In genomic region chr17:17603609-17604008, GRCm38 (mm10) we compare ENCODE assay signal across 26 mouse cellular contexts. TPM values are rescaled to one million over a fixed set of nuclear protein-coding genes. Genes with fewer than 3 reads are reported as not detected.
DNase-seq lines count a peak whose midpoint lies in the region; ATAC-seq and TF ChIP-seq lines count a peak whose summit lies in the region.
"Had no signal": no experiment of that assay in that cellular context is flagged by ENCODE, and none has a peak within 500 bp of the region (broad histone marks: within the 10 kb centered on the region; RNA-seq: fewer than 3 reads in every experiment).

No protein-coding gene starts in this region.

- intact Hi-C loops in heart, adult 2 months (cut with DNase I), result no loop called here

- dilution Hi-C loops in CH12.LX (cut with MboI; ENCODE audit: extremely low pct_ligation_motif_present, extremely low pct_unique_long_range_greater_than_20kb, low sequenced_read_pairs), result no loop called here

- no peak for TF ChIP-seq RAD21 in CH12.LX (IDR thresholded peaks at IDR 0.05; ENCODE audit: low read depth, low read length)

- in situ Hi-C loops in CH12.LX (cut with MboI; ENCODE audit: low pct_ligation_motif_present, low pct_unique_long_range_greater_than_20kb, low sequenced_read_pairs), result no loop called here

- no peak overlapping the region for H3K4me3 ChIP-seq in heart, adult 2 months
- H3K4me3 ChIP-seq in CH12.LX (replicated peaks in 1 of 3; ENCODE audit: low read depth in 2 of 3, low read length in 2 of 3, poor library complexity in 1 of 3), result no peak overlapping the region
- H3K4me3 ChIP-seq: embryonic facial prominence, embryonic 10.5 days; embryonic facial prominence, embryonic 13.5 days; erythroblast, embryonic 14.5 days; forebrain, embryonic 12.5 days; forebrain, embryonic 15.5 days had no signal

- no peak for DNase-seq in heart, adult 2 months
- DNase-seq in heart, adult 8-10 months (ENCODE audit: low spot score), result no peak
- peak; percentile 34 for DNase-seq in kidney, adult 9 months
- DNase-seq in kidney, postnatal 4 days, result no peak
- no peak for DNase-seq in CH12.LX (ENCODE audit: extremely low read depth)
- DNase-seq: adrenal gland, adult 8-10 months; adrenal gland, postnatal 25 days; B cell, adult 2 months; cerebellum, adult 11-12 months; cerebellum, adult 8-10 months; cerebellum, postnatal 10 days; cerebellum, postnatal 36 days; embryo, embryonic 11 days; gastrocnemius, postnatal 10 days; heart, postnatal 10 days; heart, postnatal 4 days had no signal

- WGBS in heart, adult 2 months, result 70% methylated on average over 3 of the region's 3 CpGs

- ATAC-seq in granulocyte monocyte progenitor cell, adult 5-6 weeks (replicated peaks; ENCODE audit: poor library complexity, severe bottlenecking), result no peak
- ATAC-seq: forebrain, embryonic 15.5 days; hindbrain, postnatal 0 days; inflammation-experienced regulatory T-cells, adult 6 months; intestine, embryonic 16.5 days had no signal

- peaks cover 2% of the 10 kb centered on the region; the same call in 1 of the 2 replicates for H3K79me2 ChIP-seq in heart, adult 2 months (replicated peaks; ENCODE audit: control insufficient read depth, insufficient read depth, low read length)
- peaks cover 65% of the 10 kb centered on the region for H3K79me2 ChIP-seq in CH12.LX (replicated peaks; ENCODE audit: control insufficient read depth, extremely low read depth, insufficient read depth, poor library complexity, severe bottlenecking)

- H3K27me3 ChIP-seq in heart, adult 2 months (ENCODE audit: control insufficient read depth, insufficient read depth, low read length), result no peaks in the 10 kb centered on the region
- H3K27me3 ChIP-seq in CH12.LX (replicated peaks), result no peaks in the 10 kb centered on the region
- H3K27me3 ChIP-seq: embryonic facial prominence, embryonic 13.5 days; forebrain, embryonic 12.5 days; forebrain, embryonic 15.5 days had no signal

- no peak overlapping the region for H3K9ac ChIP-seq in heart, adult 2 months (ENCODE audit: low read depth, low read length)
- H3K9ac ChIP-seq in CH12.LX (ENCODE audit: insufficient read depth, low read depth), result no peak overlapping the region
- H3K9ac ChIP-seq: embryonic facial prominence, embryonic 13.5 days; forebrain, embryonic 12.5 days; forebrain, embryonic 15.5 days; hindbrain, embryonic 14.5 days had no signal

- TF ChIP-seq POLR2A in heart, adult 2 months (IDR thresholded peaks at IDR 0.05; ENCODE audit: insufficient read depth, low read depth, low read length), result no peak
- TF ChIP-seq POLR2A in CH12.LX (IDR thresholded peaks at IDR 0.05; ENCODE audit: low read depth, low read length), result no peak

- H3K27ac ChIP-seq in heart, adult 2 months, result peak overlapping the region; percentile 57
- no peak overlapping the region for H3K27ac ChIP-seq in CH12.LX (ENCODE audit: insufficient read depth, low read depth)
- H3K27ac ChIP-seq: embryonic facial prominence, embryonic 10.5 days; embryonic facial prominence, embryonic 13.5 days; forebrain, embryonic 12.5 days; hindbrain, embryonic 14.5 days; hindbrain, postnatal 0 days had no signal

- H3K4me2 ChIP-seq in CH12.LX (ENCODE audit: insufficient read depth, low read depth, poor library complexity, severe bottlenecking), result peak overlapping the region; percentile 71
- H3K4me2 ChIP-seq: embryonic facial prominence, embryonic 13.5 days; forebrain, embryonic 12.5 days; forebrain, embryonic 15.5 days; hindbrain, embryonic 14.5 days had no signal

- H3K4me1 ChIP-seq in heart, adult 2 months (ENCODE audit: control insufficient read depth, insufficient read depth, low read length), result peaks cover 23% of the 10 kb centered on the region
- H3K4me1 ChIP-seq in CH12.LX (ENCODE audit: control insufficient read depth in 1 of 2, insufficient read depth in 2 of 2), result peaks cover 7 to 80% of the 10 kb centered on the region in 2 experiments
- H3K4me1 ChIP-seq: embryonic facial prominence, embryonic 10.5 days had no signal

- H3K9me3 ChIP-seq in CH12.LX (replicated peaks; ENCODE audit: low read length), result no peaks in the 10 kb centered on the region
- H3K9me3 ChIP-seq: embryonic facial prominence, embryonic 10.5 days; embryonic facial prominence, embryonic 13.5 days; forebrain, embryonic 12.5 days; forebrain, embryonic 15.5 days had no signal

- TF ChIP-seq EP300 in heart, adult 2 months (IDR thresholded peaks at IDR 0.05; ENCODE audit: insufficient read depth, low read depth, low read length), result no peak
- no peak for TF ChIP-seq EP300 in CH12.LX (IDR thresholded peaks at IDR 0.05; ENCODE audit: low read length)

- peaks cover 46% of the 10 kb centered on the region for H3K36me3 ChIP-seq in heart, adult 2 months (ENCODE audit: control insufficient read depth, insufficient read depth, low read length)
- H3K36me3 ChIP-seq in CH12.LX (replicated peaks in 1 of 2; ENCODE audit: control insufficient read depth in 1 of 2, insufficient read depth in 1 of 2, low read length in 1 of 2), result peaks cover 0 to 8% of the 10 kb centered on the region in 2 experiments
- H3K36me3 ChIP-seq: embryonic facial prominence, embryonic 10.5 days; embryonic facial prominence, embryonic 13.5 days; forebrain, embryonic 12.5 days; forebrain, embryonic 15.5 days had no signal

- TF ChIP-seq CTCF in heart, adult 2 months (IDR thresholded peaks at IDR 0.05), result no peak
- TF ChIP-seq CTCF in CH12.LX (conservative IDR thresholded peaks at IDR 0.05 in 1 of 2, IDR thresholded peaks at IDR 0.05 in 1 of 2; ENCODE audit: low read depth in 2 of 2, low read length in 2 of 2), result no peak

TF ChIP-seq in CH12.LX, 34 proteins besides CTCF, POLR2A, EP300 and RAD21:
- TF ChIP-seq KAT2A (IDR thresholded peaks at IDR 0.05; ENCODE audit: insufficient replicate concordance, low read length) (no peak), NELFE (IDR thresholded peaks at IDR 0.05; ENCODE audit: low read depth, low read length) (no peak), ZMIZ1 (IDR thresholded peaks at IDR 0.05; ENCODE audit: low read depth, low read length) (no peak), USF2 (conservative IDR thresholded peaks at IDR 0.05; ENCODE audit: low read depth, low read length) (no peak)

RNA-seq across cellular contexts. Expression of gene Lnpep, which starts 21.2 kb away (rescaled TPM):
- total RNA-seq in heart, adult 2 months (2021), result 100 to 1,000 TPM; 139 to 184 TPM
- polyA plus RNA-seq in heart, adult 2 months (2012; rRNA removed), result 17.5 and 41.0 TPM in 2 replicates
- 100 to 1,000 TPM; 158 to 181 (median 160) TPM for total RNA-seq in heart, adult 8-10 months (2022)
- 34.6 and 36.5 TPM in 2 replicates for total RNA-seq in CH12.LX (2012; rRNA removed)
- 33.6 and 36.6 TPM in 2 replicates for total RNA-seq in CH12.LX (2014; rRNA removed)
- 19.1 and 40.8 TPM in 2 replicates for polyA plus RNA-seq in CH12.LX (2012; ENCODE audit: insufficient read length, low read depth)
- total RNA-seq in granulocyte monocyte progenitor cell, adult 5-6 weeks (2014; fragmentation: Nextera tagmentation), result 42.2 and 46.3 TPM in 2 replicates
- 51.6 and 52.2 TPM in 2 replicates for total RNA-seq in granulocyte monocyte progenitor cell, adult 5-6 weeks (2017)
